Mouse (Mus musculus) spleen, adult 2 months (tissue): ENCODE results near the gene Olfr718-ps1. TPM values are rescaled to one million over a fixed set of nuclear protein-coding genes. Genes with fewer than 3 reads are reported as not detected.
A peak's percentile ranks its signal among the peaks of the same experiment; 100 is the strongest.
"Not testable (repeated sequence)": the region's sequence is repeated elsewhere in the genome, so short reads cannot be mapped to it uniquely, and the experiment has no call there.

ENCODE experiments used
- DNase-seq, 2 experiments: peaks; one replicate each; pipeline versions ENCODE4 v3.0.0 to v3.0.0-alpha.2; 2012 to 2021; ENCODE audit warnings: low spot score in 2 of 2, low read depth in 1 of 2
- H3K27ac ChIP-seq: fragments of 200-500 bp; 2 replicates; pipeline ENCODE4 v1.5.1; 2012; ENCODE audit warnings: low read length, inconsistent platforms; ENCODE audit not compliant: insufficient read depth
- H3K27me3 ChIP-seq: fragments of 200-500 bp; 2 replicates; pipeline ENCODE4 v1.6.1; 2012; ENCODE audit warnings: mild to moderate bottlenecking, moderate library complexity, low read length, inconsistent platforms; ENCODE audit not compliant: control insufficient read depth, insufficient read depth
- H3K36me3 ChIP-seq: fragments of 200-500 bp; 2 replicates; pipeline ENCODE4 v1.6.1; 2012; ENCODE audit warnings: mild to moderate bottlenecking, low read length, inconsistent platforms; ENCODE audit not compliant: control insufficient read depth, insufficient read depth
- H3K4me1 ChIP-seq: fragments of 200-500 bp; 2 replicates; pipeline ENCODE4 v1.6.1; 2011; ENCODE audit warnings: inconsistent platforms; ENCODE audit not compliant: control insufficient read depth, insufficient read depth, insufficient read length
- H3K4me3 ChIP-seq: fragments of 200-500 bp; 2 replicates; pipeline ENCODE4 v1.5.1; 2011; ENCODE audit warnings: mild to moderate bottlenecking, inconsistent platforms; ENCODE audit not compliant: insufficient read depth, insufficient read length; ENCODE audit errors: extremely low read depth
- CTCF ChIP-seq: fragments of 200-500 bp; IDR thresholded peaks from 2 replicates; pipeline ENCODE4 v1.5.1; 2011; ENCODE audit warnings: mild to moderate bottlenecking, inconsistent platforms; ENCODE audit not compliant: insufficient read depth, insufficient read length, insufficient replicate concordance; ENCODE audit errors: extremely low read depth
- POLR2A ChIP-seq: fragments of 200-500 bp; IDR thresholded peaks from 2 replicates; pipeline ENCODE4 v1.6.1; 2011; ENCODE audit warnings: low read depth, low read length, inconsistent platforms
- WGBS: fragments of 180-500 bp; shearing (Covaris S2); methylation state at CpG from one replicate; pipeline ENCODE4 v1.1.7; 2018; 5-methylcytosine and 5-hydroxymethylcytosine counted together
- polyA plus RNA-seq: library from polyadenylated mRNA; depleted of rRNA; stranded (reverse); fragments of >200 nt; gene quantifications from 2 replicates; pipeline ENCODE4 v1.2.3, GENCODE M21; 2012

Gene Olfr718-ps1
- polyA plus RNA-seq, 1 experiment: not detected

GRCm38 (mm10) chr5:143149536-143149935 is 2.2 kb upstream of the Olfr718-ps1 start:
- DNase-seq: no peak
- Histone ChIP-seq H3K27ac (no peak overlapping the region), H3K4me1 (no peaks in the 10 kb centered on the region), H3K36me3 (no peaks in the 10 kb centered on the region), H3K27me3 (no peaks in the 10 kb centered on the region; the same call in 1 of the 2 replicates), H3K4me3 (no peak overlapping the region)
- WGBS: 92% methylated on average over 2 of the region's 2 CpGs
- no peak for TF ChIP-seq POLR2A
- no peak for TF ChIP-seq CTCF

GRCm38 (mm10) chr5:143148661-143149060 is 1.3 kb upstream of the Olfr718-ps1 start:
- H3K27me3 ChIP-seq: no peaks in the 10 kb centered on the region; the same call in 1 of the 2 replicates
- no peaks in the 10 kb centered on the region for H3K4me1 ChIP-seq
- H3K36me3 ChIP-seq: no peaks in the 10 kb centered on the region
- no peak overlapping the region for H3K27ac ChIP-seq
- no peak for TF ChIP-seq CTCF
- no peak for TF ChIP-seq POLR2A
- no peak overlapping the region for H3K4me3 ChIP-seq
- no peak for DNase-seq
- 78% methylated on average over 5 of the region's 5 CpGs for WGBS

DNA sequence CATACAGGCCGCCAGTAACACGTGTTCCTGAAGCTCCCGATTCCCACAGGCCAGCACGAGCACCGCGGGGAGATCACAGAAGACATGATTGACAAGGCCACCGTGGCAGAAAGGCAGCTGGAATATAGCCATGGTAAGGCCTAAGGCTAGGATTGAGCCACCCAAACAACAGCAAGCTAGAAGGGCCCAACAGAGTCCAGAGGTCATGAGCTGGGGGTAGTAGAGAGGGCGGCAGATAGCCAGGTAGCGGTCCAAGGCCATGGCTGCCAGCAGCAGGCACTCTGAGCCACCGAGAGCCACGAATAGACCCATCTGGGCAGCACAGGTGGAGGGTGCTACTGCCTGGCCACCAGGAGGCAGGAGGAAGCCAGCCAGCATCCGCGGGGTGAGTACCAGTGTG is 9.8 kb downstream of the Olfr718-ps1 start:
- Histone ChIP-seq H3K27me3 (no peaks in the 10 kb centered on the region), H3K27ac (no peak overlapping the region), H3K4me1 (no peaks in the 10 kb centered on the region; the same call in 1 of the 2 replicates), H3K4me3 (no peak overlapping the region), H3K36me3 (no peaks in the 10 kb centered on the region)
- no peak for TF ChIP-seq POLR2A
- TF ChIP-seq CTCF: no peak
- DNase-seq: no peak
- WGBS: 87% methylated on average over 13 of the region's 13 CpGs

GRCm38 (mm10) chr5:143135042-143135441 is 12.3 kb downstream of the Olfr718-ps1 start:
- Histone ChIP-seq H3K4me1 (peaks cover 2% of the 10 kb centered on the region; the same call in 1 of the 2 replicates), H3K27me3 (no peaks in the 10 kb centered on the region), H3K36me3 (no peaks in the 10 kb centered on the region), H3K4me3 (no peak overlapping the region), H3K27ac (no peak overlapping the region)
- TF ChIP-seq POLR2A (no peak), CTCF (no peak)
- 77% methylated on average over 7 of the region's 7 CpGs for WGBS
- DNase-seq: no peak

DNA sequence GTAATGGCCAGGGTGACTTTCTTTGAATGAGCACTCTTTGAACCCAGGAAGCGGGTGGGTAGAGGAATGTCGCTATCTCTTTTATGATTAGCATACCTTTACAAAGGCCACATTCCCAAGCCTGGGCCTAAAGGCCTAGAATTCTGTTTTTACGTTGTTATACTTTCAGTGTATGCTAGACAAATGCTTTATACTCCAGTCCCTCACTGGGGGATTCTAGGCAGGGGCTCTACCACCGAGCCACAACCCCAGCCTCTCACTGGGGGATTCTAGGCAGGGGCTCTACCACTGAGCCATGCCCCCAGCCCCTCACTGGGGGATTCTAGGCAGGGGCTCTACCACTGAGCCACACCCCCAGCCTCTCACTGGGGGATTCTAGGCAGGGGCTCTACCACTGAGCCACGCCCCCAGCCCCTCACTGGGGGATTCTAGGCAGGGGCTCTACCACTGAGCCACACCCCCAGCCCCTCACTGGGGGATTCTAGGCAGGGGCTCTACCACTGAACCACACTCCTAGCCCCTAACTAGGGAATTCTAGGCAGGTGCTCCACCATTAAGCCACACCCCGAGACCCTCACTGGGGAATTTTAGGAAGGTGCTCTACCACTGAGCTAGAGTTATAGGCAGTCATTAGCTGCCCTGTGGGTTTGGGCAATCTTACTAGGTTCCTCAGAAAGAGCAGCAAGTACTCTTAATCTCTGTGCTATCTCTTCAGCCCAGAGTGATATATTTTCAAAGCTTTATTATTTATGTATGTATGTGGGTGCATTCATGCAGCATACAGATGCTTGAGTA is 13.0 kb downstream of the Olfr718-ps1 start:
- not testable (repeated sequence) for DNase-seq, H3K27me3 ChIP-seq, H3K4me1 ChIP-seq, H3K4me3 ChIP-seq, H3K36me3 ChIP-seq, H3K27ac ChIP-seq
- 90% methylated on average over 4 of the region's 6 CpGs for whole genome bisulfite sequencing

DNA sequence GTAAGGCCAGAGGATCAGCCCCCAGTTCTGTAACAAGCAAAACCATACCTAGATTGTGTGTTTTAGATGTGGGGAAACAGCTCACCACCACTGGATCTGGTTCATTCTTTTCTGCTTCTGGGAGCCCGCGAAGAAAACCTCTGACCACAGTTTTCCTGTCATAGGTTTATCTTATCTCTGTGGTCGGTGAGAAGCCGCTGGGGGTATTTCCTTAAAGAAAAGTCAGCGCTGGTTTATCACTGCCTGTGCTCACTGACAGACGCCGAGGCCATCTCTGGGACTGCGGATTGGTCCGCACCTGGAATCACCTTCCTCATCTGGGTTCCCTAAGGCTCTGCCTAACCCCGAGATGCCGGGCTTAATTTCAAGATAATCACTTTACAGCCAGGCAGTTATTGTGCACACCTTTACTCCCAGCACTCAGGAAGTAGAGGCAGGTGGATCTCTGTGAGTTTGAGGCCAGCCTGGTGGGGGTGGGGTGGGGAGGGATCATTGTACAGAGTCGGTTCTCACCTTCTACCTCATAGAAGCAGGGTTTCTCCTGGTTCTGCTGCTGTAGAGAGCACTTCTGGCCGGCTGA is 14.4 kb downstream of the Olfr718-ps1 start:
- peak in 1 of 2 experiments; percentile 37 for DNase-seq
- peaks cover 2% of the 10 kb centered on the region; the same call in 1 of the 2 replicates for H3K4me1 ChIP-seq
- TF ChIP-seq POLR2A (no peak), CTCF (no peak)
- no peak overlapping the region for H3K27ac ChIP-seq
- no peak overlapping the region for H3K4me3 ChIP-seq
- H3K27me3 ChIP-seq: no peaks in the 10 kb centered on the region
- no peaks in the 10 kb centered on the region for H3K36me3 ChIP-seq
- WGBS: 27% methylated on average over 13 of the region's 13 CpGs

DNA sequence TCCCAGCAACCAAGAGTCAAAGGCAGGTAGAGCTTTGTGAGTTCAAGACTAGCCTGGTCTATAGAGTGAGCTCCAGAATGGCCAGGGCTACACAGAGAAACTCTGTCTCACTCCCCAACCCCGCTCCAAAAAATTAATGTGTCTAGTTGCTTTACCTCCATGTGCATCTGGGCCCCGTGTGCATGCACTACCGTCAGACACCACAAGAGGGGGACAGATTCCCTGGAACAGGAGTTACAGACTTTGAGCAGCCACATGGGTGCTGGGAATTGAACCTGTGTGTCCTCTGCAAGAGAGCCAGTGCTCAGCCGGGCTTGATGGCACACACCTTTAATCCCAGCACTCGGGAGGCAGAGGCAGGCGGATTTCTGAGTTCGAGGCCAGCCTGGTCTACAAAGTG is 17.0 kb downstream of the Olfr718-ps1 start:
- H3K4me1 ChIP-seq: peaks cover 2% of the 10 kb centered on the region; the same call in 1 of the 2 replicates
- WGBS: 86% methylated on average over 7 of the region's 7 CpGs
- no peaks in the 10 kb centered on the region for H3K36me3 ChIP-seq
- DNase-seq: no peak
- TF ChIP-seq POLR2A: no peak
- no peak for TF ChIP-seq CTCF
- H3K4me3 ChIP-seq: no peak overlapping the region
- no peaks in the 10 kb centered on the region for H3K27me3 ChIP-seq
- no peak overlapping the region for H3K27ac ChIP-seq
